Mouse (Mus musculus) MEL (cell line): Measurements from ENCODE around the gene Acaca.

ENCODE experiments used
- CTCF ChIP-seq, 3 experiments: IDR thresholded peaks in 2 of 3; conservative IDR thresholded peaks in 1 of 3; 2 replicates each; pipeline ENCODE4 v1.5.1; 2011 to 2012; ENCODE audit warnings: low read length in 3 of 3, low read depth in 2 of 3, mild to moderate bottlenecking in 2 of 3, improper control_type of control experiment in 1 of 3, inconsistent platforms in 1 of 3, mixed read lengths in 1 of 3, moderate library complexity in 1 of 3; ENCODE audit not compliant: control insufficient read depth in 1 of 3, insufficient read depth in 1 of 3, poor library complexity in 1 of 3, severe bottlenecking in 1 of 3
- HCFC1 ChIP-seq: IDR thresholded peaks from 2 replicates; pipeline ENCODE4 v1.6.1; 2012; ENCODE audit warnings: low read depth, mild to moderate bottlenecking, inconsistent platforms, low read length, improper control_type of control experiment, moderate library complexity
- NELFE ChIP-seq: IDR thresholded peaks from 2 replicates; pipeline ENCODE4 v1.6.1; 2011; ENCODE audit warnings: low read depth, low read length, improper control_type of control experiment
- UBTF ChIP-seq: IDR thresholded peaks from 2 replicates; pipeline ENCODE4 v1.6.1; 2012; ENCODE audit warnings: low read depth, mild to moderate bottlenecking, inconsistent platforms, low read length, improper control_type of control experiment, moderate library complexity, borderline replicate concordance; ENCODE audit not compliant: insufficient read depth
- USF1 ChIP-seq: IDR thresholded peaks from 2 replicates; pipeline ENCODE4 v1.6.1; 2014; ENCODE audit warnings: low read depth, mild to moderate bottlenecking, inconsistent platforms, low read length, improper control_type of control experiment, moderate library complexity

- TF ChIP-seq CTCF (IDR thresholded peaks at IDR 0.05 in 2 of 3, conservative IDR thresholded peaks at IDR 0.05 in 1 of 3; ENCODE audit: control insufficient read depth in 1 of 3, insufficient read depth in 1 of 3, low read depth in 2 of 3, low read length in 3 of 3, poor library complexity in 1 of 3, severe bottlenecking in 1 of 3): no peak
- TF ChIP-seq HCFC1: no peak
- TF ChIP-seq UBTF: no peak
- no peak for TF ChIP-seq USF1
- no peak for TF ChIP-seq NELFE
Measured at GRCm38 (mm10) chr11:84190581-84191233, 61.2 kb downstream of the Acaca start.
